Mouse (Mus musculus): ENCODE data around the gene Syngr4. TPM values are rescaled to one million over a fixed set of nuclear protein-coding genes. Genes with fewer than 3 reads are reported as not detected.

Gene Syngr4
- total RNA-seq, 2 experiments from 2014 or later = not detected

Other genes starting within 250 kb of the Syngr4 start
- under 1 TPM; 0.37 to 0.69 TPM for gene Fut2, start 230.3 kb downstream of the Syngr4 start, total RNA-seq (2021)
- gene Ntn5, start 212.7 kb downstream of the Syngr4 start, total RNA-seq (2021) = under 1 TPM; 0.12 to 0.24 TPM
- gene Sec1, start 202.3 kb downstream of the Syngr4 start, total RNA-seq (2021) = under 1 TPM in 1 of 2 experiments, not detected in 1; 0.12 TPM
- 1 to 10 TPM; 4.3 to 6.6 TPM for gene Car11, start 196.9 kb downstream of the Syngr4 start, total RNA-seq (2021)
- gene Dbp, start 191.6 kb downstream of the Syngr4 start, total RNA-seq (2021) = 10 to 100 TPM; 24.7 to 27.1 TPM
- gene Rpl18, start 181.3 kb downstream of the Syngr4 start, total RNA-seq (2021) = 100 to 1,000 TPM; 552 to 626 TPM
- gene Sphk2, start 178.7 kb downstream of the Syngr4 start, total RNA-seq (2021) = 10 to 100 TPM; 17.5 to 18.8 TPM
- under 1 TPM; 0.17 to 0.24 TPM for gene Fam83e, start 175.5 kb downstream of the Syngr4 start, total RNA-seq (2021)
- not detected for gene Spaca4, start 170.9 kb downstream of the Syngr4 start, total RNA-seq (2021)
- under 1 TPM in 1 of 2 experiments, not detected in 1; 0.12 TPM for gene Lmtk3, start 113.0 kb downstream of the Syngr4 start, total RNA-seq (2021)
- gene Sult2b1, start 112.0 kb downstream of the Syngr4 start, total RNA-seq (2021) = not detected
- gene Cyth2, start 82.1 kb downstream of the Syngr4 start, total RNA-seq (2021) = 10 to 100 TPM; 73.9 to 77.1 TPM
- under 1 TPM; 0.74 to 1.00 TPM for gene Kcnj14, start 71.9 kb downstream of the Syngr4 start, total RNA-seq (2021)
- gene Grwd1, start 65.8 kb downstream of the Syngr4 start, total RNA-seq (2021) = 10 to 100 TPM in 1 of 2 experiments, 1 to 10 TPM in 1; 8.6 to 12.5 TPM
- 100 to 1,000 TPM; 103 to 109 TPM for gene Kdelr1, start 23.9 kb downstream of the Syngr4 start, total RNA-seq (2021)
- gene Grin2d, start 18.3 kb downstream of the Syngr4 start, total RNA-seq (2021) = under 1 TPM; 0.34 to 0.41 TPM
- 10 to 100 TPM; 77.4 to 79.3 TPM for gene Tmem143, start 227 bp upstream of the Syngr4 start, total RNA-seq (2021)
- gene Emp3, start 24.7 kb upstream of the Syngr4 start, total RNA-seq (2021) = 10 to 100 TPM; 25.7 to 32.4 TPM
- gene Ccdc114, start 27.4 kb upstream of the Syngr4 start, total RNA-seq (2021) = 1 to 10 TPM; 2.0 to 2.2 TPM
- gene Abcc6, start 133.6 kb upstream of the Syngr4 start, total RNA-seq (2021) = under 1 TPM; 0.05 TPM
- 10 to 100 TPM; 68.0 to 68.6 TPM for gene Nomo1, start 137.0 kb upstream of the Syngr4 start, total RNA-seq (2021)
- 10 to 100 TPM; 82.8 to 85.0 TPM for gene Kcnj11, start 204.1 kb upstream of the Syngr4 start, total RNA-seq (2021)